Mouse (Mus musculus) adrenal gland, adult 2 months (tissue): Measurements from ENCODE around the gene Kcng1. TPM values are rescaled to one million over a fixed set of nuclear protein-coding genes. Genes with fewer than 3 reads are reported as not detected.

Source experiments
- DNase-seq: peaks from one replicate; pipeline ENCODE4 v3.0.0; 2021
- long read RNA-seq: library from polyadenylated mRNA; stranded (forward); transcript quantifications from one replicate; pipeline ENCODE4 v2.0.0, GENCODE M21; 2021
- polyA plus RNA-seq: library from polyadenylated mRNA; depleted of rRNA; stranded (reverse); fragments of >200 nt; gene quantifications from 2 replicates; pipeline ENCODE4 v1.2.3, GENCODE M21; 2012; rRNA removed
- total RNA-seq, 2 experiments: library from RNA; stranded (reverse); gene quantifications; 2 replicates each; pipeline ENCODE4 v1.2.3; 2021

Kcng1 gene
- not detected for total RNA-seq
- 0.15 TPM in 2 replicates for polyA plus RNA-seq
- long read RNA-seq: 0 reads

GRCm38 (mm10) chr2:168281582-168281981 is at the start of gene Kcng1:
TSS of gene Kcng1 (minus strand) at chr2:168281736.
- no peak for DNase-seq

DNA sequence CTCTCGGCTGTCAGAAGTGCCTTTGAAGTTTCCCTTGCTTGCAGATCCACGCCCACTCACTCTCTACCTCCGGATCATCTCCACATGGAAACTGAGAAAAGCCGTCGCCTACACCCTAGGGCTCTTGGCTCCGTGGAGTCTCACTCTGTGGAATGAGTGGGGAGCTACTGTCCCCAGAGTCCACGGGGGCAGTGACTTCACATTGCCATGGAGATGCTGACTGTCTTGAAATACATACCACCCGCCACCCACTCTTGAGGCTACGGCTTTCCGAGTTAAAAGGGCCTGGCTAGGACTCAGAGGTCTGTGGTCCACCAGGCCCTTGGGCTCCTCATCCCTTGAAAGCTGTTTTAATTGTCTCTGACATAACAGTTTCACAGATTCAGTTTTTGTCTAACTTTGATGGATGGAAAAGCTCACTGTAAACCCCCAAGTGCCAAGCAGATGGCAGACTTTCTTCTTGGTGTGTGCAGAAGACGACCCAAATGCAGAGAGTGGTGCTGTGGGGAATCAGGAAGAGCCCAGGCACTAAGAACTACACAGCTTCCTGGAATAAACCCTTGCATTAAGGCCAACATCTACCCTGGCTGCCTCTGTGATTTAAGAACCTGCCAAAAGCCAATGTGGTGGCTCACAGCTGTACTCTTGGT is 49.0 kb upstream of the Kcng1 start:
- DNase-seq: no peak

DNA sequence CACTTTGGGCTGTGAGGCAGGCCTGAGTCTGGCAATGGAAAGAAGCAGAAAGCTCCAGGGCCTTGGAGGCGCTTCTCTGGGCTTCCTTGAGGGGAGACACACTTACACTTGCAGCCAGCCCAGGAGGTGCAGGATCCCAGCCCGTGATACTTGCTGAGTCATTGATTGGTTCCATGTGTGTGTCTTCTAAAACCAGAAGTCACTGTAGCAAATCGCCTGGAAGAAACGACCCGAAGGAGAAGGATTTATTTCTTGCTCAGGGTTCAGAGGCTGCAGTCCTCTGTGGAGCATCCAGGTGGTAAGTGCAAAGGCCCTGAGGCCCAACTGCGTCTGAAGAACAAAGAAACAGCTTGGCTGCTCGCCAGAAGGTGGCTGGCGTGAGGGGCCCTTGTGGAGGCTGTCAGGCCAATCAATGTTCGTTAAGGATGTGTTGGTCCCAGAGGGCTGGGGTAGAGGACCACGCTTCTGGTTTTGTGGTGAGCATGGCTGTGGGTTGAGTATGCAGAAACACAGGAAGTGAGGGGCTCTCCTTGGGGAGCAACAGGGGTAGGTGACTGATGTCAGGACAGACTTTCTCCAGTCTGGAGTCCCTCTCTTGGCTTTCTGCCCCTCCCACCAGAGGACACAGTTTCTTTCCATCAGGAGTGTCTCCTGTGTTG is 40.3 kb upstream of the Kcng1 start:
- DNase-seq: no peak

DNA sequence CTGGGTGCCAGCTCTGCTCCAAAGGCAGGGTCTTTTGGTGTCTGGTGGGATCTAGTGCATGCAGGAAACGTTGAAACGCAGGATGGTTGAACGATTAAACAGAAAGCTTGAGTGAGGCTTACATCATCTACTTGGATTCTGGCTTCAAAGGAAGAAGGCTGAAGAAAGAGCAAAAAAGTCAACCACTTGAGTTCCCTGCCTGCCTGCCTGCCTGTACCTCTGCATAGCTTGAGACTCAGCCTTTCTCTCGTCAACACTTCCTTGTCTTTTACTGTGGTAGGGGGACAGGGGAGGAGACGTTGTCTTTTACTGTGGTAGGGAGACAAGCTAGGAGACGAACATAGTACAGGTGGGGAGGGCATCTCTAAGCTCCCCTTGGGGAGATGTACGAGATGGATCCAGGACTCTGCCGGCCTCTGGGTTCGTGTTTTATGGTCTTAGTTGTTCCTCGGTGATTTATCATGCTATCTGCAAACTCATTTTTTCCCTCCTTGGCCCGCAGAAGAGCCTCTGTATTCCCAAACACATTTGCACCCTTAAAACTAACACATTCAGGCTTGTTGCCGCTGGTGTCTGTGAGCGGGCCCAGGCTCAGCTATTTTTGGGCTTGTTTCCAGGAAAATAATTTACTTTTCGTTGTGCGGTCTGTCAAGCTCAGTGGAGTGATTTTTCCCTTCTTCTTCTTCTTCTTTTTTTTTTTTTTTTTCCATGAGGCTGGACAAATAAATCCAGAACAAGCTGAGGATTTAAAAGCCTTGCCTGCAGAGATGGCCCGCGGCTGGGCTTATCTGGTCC is 39.0 kb upstream of the Kcng1 start:
- no peak for DNase-seq

DNA sequence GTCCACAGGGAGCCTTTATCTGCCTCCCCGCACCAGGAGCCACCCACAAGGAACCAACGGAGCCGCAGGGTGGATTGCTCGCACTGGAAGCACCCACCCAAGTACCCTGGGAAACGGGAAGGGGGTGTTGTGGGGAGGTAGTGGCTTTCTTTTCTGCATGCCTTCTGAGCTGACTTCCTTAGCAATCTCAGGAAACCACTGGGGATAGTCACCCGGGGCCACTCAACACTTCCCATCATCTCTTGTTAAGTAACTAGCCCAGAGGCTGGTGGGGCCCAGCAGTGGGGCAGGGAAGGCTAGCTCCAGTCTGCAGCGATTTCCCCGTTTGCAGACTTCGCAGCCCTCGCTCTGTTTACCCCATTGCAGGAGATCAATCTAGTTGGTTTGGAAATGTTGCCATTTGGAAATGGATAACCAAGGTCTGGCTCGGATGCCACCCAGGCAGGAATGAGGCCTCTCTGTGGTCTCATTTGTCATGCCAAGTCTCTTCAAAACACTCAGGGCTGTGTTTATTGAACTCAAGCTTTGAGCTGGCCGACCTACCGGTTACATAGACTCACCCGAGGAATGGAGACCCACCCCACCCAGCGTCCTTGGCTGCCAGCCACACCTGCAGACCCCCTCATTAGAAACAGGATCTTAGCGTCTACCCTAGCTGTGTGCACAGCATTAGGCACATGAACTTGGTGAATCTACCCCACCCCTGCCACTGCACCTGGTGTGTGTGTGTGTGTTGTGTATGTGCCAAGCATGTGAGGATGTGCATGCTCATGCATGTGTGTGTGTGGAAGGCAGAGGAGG is 33.3 kb upstream of the Kcng1 start:
- DNase-seq: peak; percentile 12

GRCm38 (mm10) chr2:168312504-168312903 is 31.0 kb upstream of the Kcng1 start:
- DNase-seq: no peak

GRCm38 (mm10) chr2:168311006-168311405 is 29.5 kb upstream of the Kcng1 start:
- DNase-seq: no peak

- DNase-seq: no peak
Observed at GRCm38 (mm10) chr2:168308916-168309315, 27.4 kb upstream of the Kcng1 start.

GRCm38 (mm10) chr2:168299650-168300049 is 18.1 kb upstream of the Kcng1 start:
- no peak for DNase-seq

DNA sequence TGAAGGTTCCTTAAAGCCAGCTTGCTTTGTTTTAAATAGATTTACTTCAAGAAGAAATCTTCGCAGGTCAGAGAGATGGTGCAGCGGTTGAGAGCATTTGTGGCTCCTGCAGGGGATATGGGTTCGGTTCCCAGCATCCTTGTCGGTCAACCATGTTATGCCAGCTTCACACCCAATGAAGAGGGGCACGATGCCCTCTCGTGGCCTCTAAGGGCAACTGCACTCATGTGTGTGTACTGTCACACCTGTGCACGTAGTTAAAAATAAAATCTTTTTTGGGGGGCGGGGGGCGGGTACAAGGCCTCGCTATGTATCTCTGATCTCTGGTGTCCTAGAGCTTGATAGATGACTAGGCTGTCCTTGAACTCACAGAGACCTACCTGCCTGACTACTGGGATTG is 15.0 kb upstream of the Kcng1 start:
- DNase-seq: no peak

- peak; percentile 14 for DNase-seq
Observed at GRCm38 (mm10) chr2:168292521-168292920, 11.0 kb upstream of the Kcng1 start.

- DNase-seq: no peak
Observed at GRCm38 (mm10) chr2:168292041-168292440, 10.5 kb upstream of the Kcng1 start.

GRCm38 (mm10) chr2:168289851-168290250 is 8.3 kb upstream of the Kcng1 start:
- DNase-seq: no peak

GRCm38 (mm10) chr2:168289016-168289415 is 7.5 kb upstream of the Kcng1 start:
- DNase-seq: peak; percentile 20

DNA sequence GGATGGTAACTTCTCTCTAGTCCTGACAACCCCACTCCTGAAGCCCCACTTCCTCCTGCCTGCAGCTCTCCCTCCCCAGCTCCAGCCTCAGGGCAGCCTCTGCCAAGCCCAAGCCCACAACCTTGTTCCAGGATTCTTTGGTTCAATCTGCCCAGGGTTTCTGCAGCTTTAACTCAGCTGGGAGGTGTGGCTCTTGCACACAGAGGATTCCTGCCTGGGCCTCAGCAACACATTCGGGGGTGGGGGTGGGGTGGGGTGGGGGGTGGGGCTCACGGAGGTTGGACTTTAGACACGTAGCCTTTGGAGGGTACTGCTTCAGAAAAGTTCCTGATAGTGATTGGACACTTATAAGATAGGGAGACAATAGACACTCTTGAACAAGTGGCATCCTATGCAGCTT is 5.5 kb upstream of the Kcng1 start:
- DNase-seq: no peak

DNA sequence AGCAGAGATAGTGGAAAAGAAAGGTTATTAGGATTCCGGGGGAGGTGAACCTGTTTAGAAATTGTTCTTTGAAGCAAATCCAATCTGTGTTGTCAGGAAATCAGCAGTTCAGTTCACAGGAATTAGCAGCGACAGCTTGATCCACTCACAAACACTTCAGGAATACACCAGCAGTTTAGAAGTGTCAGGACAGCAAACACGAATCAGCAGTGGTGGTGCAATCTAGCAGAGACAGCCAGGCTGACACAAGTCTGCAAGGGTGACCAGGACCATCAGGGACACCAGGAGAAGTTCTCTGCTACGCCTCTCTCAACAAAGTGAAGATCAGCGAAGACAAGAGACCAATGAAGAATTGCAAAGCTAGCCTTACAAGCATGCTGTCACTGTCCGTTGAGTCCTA is 3.6 kb upstream of the Kcng1 start:
- DNase-seq: no peak

- peak; percentile 73 for DNase-seq
Observed at GRCm38 (mm10) chr2:168280729-168281581, 581 bp downstream of the Kcng1 start.

DNA sequence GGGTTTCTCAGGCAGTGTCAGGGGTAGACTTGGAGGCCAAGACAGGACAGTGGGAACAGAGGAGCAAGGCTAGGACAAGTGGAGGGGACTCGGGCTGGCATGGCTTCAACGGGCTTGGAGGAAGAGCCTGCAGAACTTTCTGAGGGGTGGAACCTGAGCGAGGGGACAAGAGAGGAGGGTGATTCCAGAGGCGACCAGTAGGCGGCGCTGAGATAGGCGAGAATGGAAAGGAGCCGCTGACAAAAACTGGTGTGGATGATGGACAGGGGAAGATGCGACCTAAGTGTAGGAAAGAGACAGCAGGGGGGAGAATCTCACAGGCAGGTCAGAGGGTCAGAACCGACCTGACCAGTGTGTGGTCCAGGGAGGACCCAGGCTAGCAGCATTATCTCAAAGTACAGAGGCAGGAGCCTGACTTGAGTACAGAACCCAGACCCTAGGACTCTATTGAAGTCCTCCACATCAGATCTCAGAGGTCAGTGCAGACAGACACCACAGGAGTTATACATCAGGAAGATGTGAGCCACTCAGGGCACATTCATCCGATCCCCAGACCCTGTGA is 7.1 kb downstream of the Kcng1 start:
- peak; percentile 57 for DNase-seq

GRCm38 (mm10) chr2:168273387-168273786 is 8.1 kb downstream of the Kcng1 start:
- DNase-seq: no peak

- peak; percentile 24 for DNase-seq
Observed at GRCm38 (mm10) chr2:168268033-168268432, 13.5 kb downstream of the Kcng1 start.

DNA sequence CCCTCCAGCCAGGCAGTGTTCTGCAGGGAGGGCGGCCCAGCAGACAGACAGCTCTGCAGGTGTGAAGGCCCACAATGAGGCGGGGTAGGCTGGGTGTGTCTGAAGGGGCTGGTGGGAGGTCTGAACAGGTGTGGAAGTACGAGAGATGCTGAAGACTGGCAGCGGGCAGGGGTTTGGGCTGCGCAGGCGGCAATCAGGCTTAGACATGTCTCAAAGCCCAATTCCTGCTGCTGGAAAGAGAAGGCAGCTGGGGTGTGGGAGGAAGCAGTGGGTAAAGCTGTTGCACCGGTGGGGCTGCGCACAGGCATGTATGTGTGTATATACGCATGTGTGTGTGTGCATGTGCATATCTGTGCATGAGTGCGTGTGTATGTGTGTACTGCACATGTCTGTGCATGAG is 20.6 kb downstream of the Kcng1 start:
- DNase-seq: no peak
